Mouse (Mus musculus): Measurements from ENCODE around the gene Eml1. TPM values are rescaled to one million over a fixed set of nuclear protein-coding genes. Genes with fewer than 3 reads are reported as not detected.

The Eml1 gene
- polyA plus RNA-seq, 1 experiment from 2014 or later = 56.5 TPM

GRCm38 (mm10) chr12:108553079-108553478 is 182.3 kb downstream of the Eml1 start:
- Histone ChIP-seq H3K36me3 (ENCODE audit: control insufficient read depth, insufficient read depth, low read length) (no peaks in the 10 kb centered on the region), H3K9me3 (ENCODE audit: control insufficient read depth, low read length) (no peaks in the 10 kb centered on the region), H3K4me3 (ENCODE audit: low read length) (no peak overlapping the region), H3K27ac (ENCODE audit: low read depth, low read length) (no peak overlapping the region), H3K9ac (ENCODE audit: low read depth, low read length) (no peak overlapping the region), H3K4me1 (ENCODE audit: control insufficient read depth, insufficient read depth, low read length) (peaks cover 22% of the 10 kb centered on the region), H3K27me3 (ENCODE audit: control insufficient read depth, insufficient read depth, low read length) (no peaks in the 10 kb centered on the region), H3K4me2 (replicated peaks; ENCODE audit: low read depth, low read length) (no peak overlapping the region)
- no peak for ATAC-seq (ENCODE audit: low FRiP score, low TSS enrichment)
- WGBS = 48% methylated on average over 6 of the region's 6 CpGs

- peak; percentile 96 for ATAC-seq (ENCODE audit: low FRiP score, low TSS enrichment)
- H3K27me3 ChIP-seq (ENCODE audit: control insufficient read depth, insufficient read depth, low read length) = no peaks in the 10 kb centered on the region
- peak within 1 kb of the TSS; percentile 83 for H3K4me2 ChIP-seq (replicated peaks; ENCODE audit: low read depth, low read length)
- H3K27ac ChIP-seq (ENCODE audit: low read depth, low read length) = peak within 1 kb of the TSS; percentile 69
- WGBS = 3% methylated on average over 34 of the region's 50 CpGs
- no peaks in the 10 kb centered on the region for H3K36me3 ChIP-seq (ENCODE audit: control insufficient read depth, insufficient read depth, low read length)
- peak within 1 kb of the TSS; percentile 97 for H3K9ac ChIP-seq (ENCODE audit: low read depth, low read length)
- no peaks in the 10 kb centered on the region for H3K9me3 ChIP-seq (ENCODE audit: control insufficient read depth, low read length)
- peak within 1 kb of the TSS; percentile 98 for H3K4me3 ChIP-seq (ENCODE audit: low read length)
- H3K4me1 ChIP-seq (ENCODE audit: control insufficient read depth, insufficient read depth, low read length) = peaks cover 33% of the 10 kb centered on the region
These were observed 183.5 kb downstream of the Eml1 start, which contains the start of gene Evl for GRCm38 (mm10) chr12:108554120-108554841. Gene Evl, plus strand, starts transcription at chr12:108554720.

GRCm38 (mm10) chr12:108554861-108555556 is 184.3 kb downstream of the Eml1 start:
- H3K4me1 ChIP-seq (ENCODE audit: control insufficient read depth, insufficient read depth, low read length) = peaks cover 33% of the 10 kb centered on the region
- H3K9ac ChIP-seq (ENCODE audit: low read depth, low read length) = peak overlapping the region; percentile 97
- peak; percentile 56 for ATAC-seq (ENCODE audit: low FRiP score, low TSS enrichment)
- H3K4me3 ChIP-seq (ENCODE audit: low read length) = peak overlapping the region; percentile 98
- no peaks in the 10 kb centered on the region for H3K9me3 ChIP-seq (ENCODE audit: control insufficient read depth, low read length)
- no peaks in the 10 kb centered on the region for H3K27me3 ChIP-seq (ENCODE audit: control insufficient read depth, insufficient read depth, low read length)
- WGBS = under 1% methylated on average over 81 of the region's 100 CpGs
- H3K27ac ChIP-seq (ENCODE audit: low read depth, low read length) = peak overlapping the region; percentile 69
- peak overlapping the region; percentile 83 for H3K4me2 ChIP-seq (replicated peaks; ENCODE audit: low read depth, low read length)
- H3K36me3 ChIP-seq (ENCODE audit: control insufficient read depth, insufficient read depth, low read length) = no peaks in the 10 kb centered on the region

- Histone ChIP-seq H3K36me3 (ENCODE audit: control insufficient read depth, insufficient read depth, low read length) (0 out of 2 replicates have a peak, but pooled peaks cover 2% of the 10 kb centered on the region), H3K9me3 (ENCODE audit: control insufficient read depth, low read length) (no peaks in the 10 kb centered on the region), H3K27ac (ENCODE audit: low read depth, low read length) (no peak overlapping the region), H3K4me2 (replicated peaks; ENCODE audit: low read depth, low read length) (no peak overlapping the region), H3K4me3 (ENCODE audit: low read length) (no peak overlapping the region), H3K27me3 (ENCODE audit: control insufficient read depth, insufficient read depth, low read length) (no peaks in the 10 kb centered on the region), H3K9ac (ENCODE audit: low read depth, low read length) (no peak overlapping the region), H3K4me1 (ENCODE audit: control insufficient read depth, insufficient read depth, low read length) (peaks cover 33% of the 10 kb centered on the region)
- no peak for ATAC-seq (ENCODE audit: low FRiP score, low TSS enrichment)
These were observed 187.4 kb downstream of the Eml1 start for GRCm38 (mm10) chr12:108558194-108558593.

- H3K4me3 ChIP-seq (ENCODE audit: low read length) = no peak overlapping the region
- H3K9me3 ChIP-seq (ENCODE audit: control insufficient read depth, low read length) = no peaks in the 10 kb centered on the region; the same call in 1 of the 2 replicates
- no peak for ATAC-seq (ENCODE audit: low FRiP score, low TSS enrichment)
- H3K4me1 ChIP-seq (ENCODE audit: control insufficient read depth, insufficient read depth, low read length) = peaks cover 9% of the 10 kb centered on the region
- H3K36me3 ChIP-seq (ENCODE audit: control insufficient read depth, insufficient read depth, low read length) = 0 out of 2 replicates have a peak, but pooled peaks cover 2% of the 10 kb centered on the region
- no peaks in the 10 kb centered on the region for H3K27me3 ChIP-seq (ENCODE audit: control insufficient read depth, insufficient read depth, low read length)
- no peak overlapping the region for H3K9ac ChIP-seq (ENCODE audit: low read depth, low read length)
- no peak overlapping the region for H3K27ac ChIP-seq (ENCODE audit: low read depth, low read length)
- 90% methylated on average over 3 of the region's 3 CpGs for WGBS
- no peak overlapping the region for H3K4me2 ChIP-seq (replicated peaks; ENCODE audit: low read depth, low read length)
These were observed 192.5 kb downstream of the Eml1 start for GRCm38 (mm10) chr12:108563238-108563637.

- 84% methylated on average over 12 of the region's 12 CpGs for WGBS
These were observed 194.3 kb downstream of the Eml1 start for GRCm38 (mm10) chr12:108564910-108565506.

GRCm38 (mm10) chr12:108579156-108579871 is 208.6 kb downstream of the Eml1 start:
- 84% methylated on average over 7 of the region's 7 CpGs for WGBS
- Histone ChIP-seq H3K36me3 (ENCODE audit: control insufficient read depth, insufficient read depth, low read length) (peaks cover 7% of the 10 kb centered on the region; the same call in 1 of the 2 replicates), H3K27me3 (ENCODE audit: control insufficient read depth, insufficient read depth, low read length) (no peaks in the 10 kb centered on the region), H3K4me2 (replicated peaks; ENCODE audit: low read depth, low read length) (no peak overlapping the region), H3K4me1 (ENCODE audit: control insufficient read depth, insufficient read depth, low read length) (no peaks in the 10 kb centered on the region), H3K9ac (ENCODE audit: low read depth, low read length) (no peak overlapping the region), H3K27ac (ENCODE audit: low read depth, low read length) (no peak overlapping the region), H3K9me3 (ENCODE audit: control insufficient read depth, low read length) (no peaks in the 10 kb centered on the region), H3K4me3 (ENCODE audit: low read length) (no peak overlapping the region)
- ATAC-seq (ENCODE audit: low FRiP score, low TSS enrichment) = no peak

More at GRCm38 (mm10) chr12:108564910-108565506, 194.3 kb downstream of the Eml1 start:
- no peaks in the 10 kb centered on the region for H3K4me1 ChIP-seq (ENCODE audit: control insufficient read depth, insufficient read depth, low read length)
- H3K4me2 ChIP-seq (replicated peaks; ENCODE audit: low read depth, low read length) = no peak overlapping the region
- 0 out of 2 replicates have a peak, but pooled peaks cover 2% of the 10 kb centered on the region for H3K36me3 ChIP-seq (ENCODE audit: control insufficient read depth, insufficient read depth, low read length)
- H3K27ac ChIP-seq (ENCODE audit: low read depth, low read length) = no peak overlapping the region
- no peak for ATAC-seq (ENCODE audit: low FRiP score, low TSS enrichment)
- H3K27me3 ChIP-seq (ENCODE audit: control insufficient read depth, insufficient read depth, low read length) = no peaks in the 10 kb centered on the region
- H3K4me3 ChIP-seq (ENCODE audit: low read length) = no peak overlapping the region
- H3K9ac ChIP-seq (ENCODE audit: low read depth, low read length) = no peak overlapping the region
- H3K9me3 ChIP-seq (ENCODE audit: control insufficient read depth, low read length) = no peaks in the 10 kb centered on the region; the same call in 1 of the 2 replicates

- Histone ChIP-seq H3K27me3 (ENCODE audit: control insufficient read depth, insufficient read depth, low read length) (no peaks in the 10 kb centered on the region), H3K27ac (ENCODE audit: low read depth, low read length) (no peak overlapping the region), H3K4me3 (ENCODE audit: low read length) (no peak overlapping the region), H3K36me3 (ENCODE audit: control insufficient read depth, insufficient read depth, low read length) (no peaks in the 10 kb centered on the region; the same call in 1 of the 2 replicates), H3K9me3 (ENCODE audit: control insufficient read depth, low read length) (no peaks in the 10 kb centered on the region), H3K9ac (ENCODE audit: low read depth, low read length) (no peak overlapping the region), H3K4me2 (replicated peaks; ENCODE audit: low read depth, low read length) (no peak overlapping the region), H3K4me1 (ENCODE audit: control insufficient read depth, insufficient read depth, low read length) (no peaks in the 10 kb centered on the region)
- 100% methylated on average over 1 of the region's 1 CpGs for WGBS
- ATAC-seq (ENCODE audit: low FRiP score, low TSS enrichment) = no peak
These were observed 213.0 kb downstream of the Eml1 start for GRCm38 (mm10) chr12:108583775-108584174.
